In genomic region chr10:69720452-69720851, GRCm38 (mm10) we compare ENCODE assay signal across 8 mouse cellular contexts.
DNase-seq lines count a peak whose midpoint lies in the region; ATAC-seq and TF ChIP-seq lines count a peak whose summit lies in the region.
"Had no signal": no experiment of that assay in that cellular context is flagged by ENCODE, and none has a peak within 500 bp of the region (broad histone marks: within the 10 kb centered on the region; RNA-seq: fewer than 3 reads in every experiment).

No protein-coding gene starts in this region.

- DNase-seq in layer of hippocampus, adult 2 months (ENCODE audit: low spot score in 2 of 2) = no peak
- no peak for DNase-seq in layer of hippocampus, postnatal 14 days (ENCODE audit: low spot score in 2 of 2)
- DNase-seq in forebrain, embryonic 14.5 days (ENCODE audit: low spot score) = no peak
- DNase-seq in c-Kit-positive CD71-positive TER-119-positive erythroid progenitor cells, embryonic 14.5 days (ENCODE audit: low spot score) = no peak
- DNase-seq in ovary, postnatal 10 days (ENCODE audit: low spot score) = no peak

- H3K27ac ChIP-seq in layer of hippocampus, adult 2 months = peak overlapping the region; percentile 54
- peak overlapping the region; percentile 49; the same call in 1 of the 2 replicates for H3K27ac ChIP-seq in forebrain, embryonic 14.5 days (ENCODE audit: low read depth, low read length)
- no peak overlapping the region for H3K27ac ChIP-seq in kidney, embryonic 16.5 days (ENCODE audit: low read length)
- peak overlapping the region; percentile 86 for H3K27ac ChIP-seq in neural tube, embryonic 14.5 days (ENCODE audit: low read depth, low read length)
- H3K27ac ChIP-seq: lung, embryonic 15.5 days had no signal

- peaks cover 31% of the 10 kb centered on the region for H3K4me1 ChIP-seq in forebrain, embryonic 14.5 days (ENCODE audit: control insufficient read depth, insufficient read depth, low read length)
- peaks cover 21% of the 10 kb centered on the region for H3K4me1 ChIP-seq in kidney, embryonic 16.5 days (ENCODE audit: insufficient read depth, low read length)
- H3K4me1 ChIP-seq in neural tube, embryonic 14.5 days (ENCODE audit: control insufficient read depth, insufficient read depth, low read length) = peaks cover 49% of the 10 kb centered on the region

- H3K4me2 ChIP-seq in forebrain, embryonic 14.5 days (ENCODE audit: low read length) = peak overlapping the region; percentile 13; the same call in 1 of the 2 replicates
- H3K4me2 ChIP-seq in kidney, embryonic 16.5 days (replicated peaks; ENCODE audit: low read depth, low read length) = 0 out of 2 replicates have a peak overlapping the region, but pooled peaks have one; percentile 6
- peak overlapping the region; percentile 27; the same call in 1 of the 2 replicates for H3K4me2 ChIP-seq in neural tube, embryonic 14.5 days (ENCODE audit: low read depth, low read length)
- H3K4me2 ChIP-seq: lung, embryonic 15.5 days had no signal

- H3K36me3 ChIP-seq in forebrain, embryonic 14.5 days (ENCODE audit: control insufficient read depth, insufficient read depth, low read length) = no peaks in the 10 kb centered on the region
- no peaks in the 10 kb centered on the region for H3K36me3 ChIP-seq in kidney, embryonic 16.5 days (ENCODE audit: insufficient read depth, low read length)
- no peaks in the 10 kb centered on the region for H3K36me3 ChIP-seq in neural tube, embryonic 14.5 days (ENCODE audit: control insufficient read depth, insufficient read depth, low read length)
- H3K36me3 ChIP-seq: lung, embryonic 15.5 days had no signal

- H3K9me3 ChIP-seq in forebrain, embryonic 14.5 days (replicated peaks; ENCODE audit: control insufficient read depth, low read length) = no peaks in the 10 kb centered on the region
- 0 out of 2 replicates have a peak, but pooled peaks cover 4% of the 10 kb centered on the region for H3K9me3 ChIP-seq in kidney, embryonic 16.5 days (ENCODE audit: low read length)
- no peaks in the 10 kb centered on the region for H3K9me3 ChIP-seq in neural tube, embryonic 14.5 days (ENCODE audit: control insufficient read depth, low read length)
- H3K9me3 ChIP-seq: lung, embryonic 15.5 days had no signal

- no peak overlapping the region for H3K9ac ChIP-seq in forebrain, embryonic 14.5 days (ENCODE audit: low read length)
- no peak overlapping the region for H3K9ac ChIP-seq in kidney, embryonic 16.5 days (replicated peaks; ENCODE audit: low read length)
- no peak overlapping the region; the same call in 1 of the 2 replicates for H3K9ac ChIP-seq in neural tube, embryonic 14.5 days (replicated peaks; ENCODE audit: low read depth, low read length)
- H3K9ac ChIP-seq: lung, embryonic 15.5 days had no signal

- 35% methylated on average over 10 of the region's 10 CpGs for WGBS in forebrain, embryonic 14.5 days
- WGBS in kidney, embryonic 16.5 days = 41% methylated on average over 10 of the region's 10 CpGs
- WGBS in neural tube, embryonic 14.5 days = 17% methylated on average over 10 of the region's 10 CpGs

- no peak for ATAC-seq in forebrain, embryonic 14.5 days
- ATAC-seq in kidney, embryonic 16.5 days (ENCODE audit: low FRiP score, low TSS enrichment) = 0 out of 2 replicates have a peak, but pooled peaks have one; percentile 6
- ATAC-seq in neural tube, embryonic 14.5 days (ENCODE audit: low read depth) = peak; percentile 66

- peak overlapping the region; percentile 6; the same call in 1 of the 2 replicates for H3K4me3 ChIP-seq in layer of hippocampus, adult 2 months
- H3K4me3 ChIP-seq in forebrain, embryonic 14.5 days (ENCODE audit: low read depth, low read length) = no peak overlapping the region
- H3K4me3 ChIP-seq in kidney, embryonic 16.5 days (ENCODE audit: low read length) = no peak overlapping the region
- H3K4me3 ChIP-seq in neural tube, embryonic 14.5 days (ENCODE audit: low read depth, low read length) = no peak overlapping the region
- H3K4me3 ChIP-seq: lung, embryonic 15.5 days had no signal

- H3K27me3 ChIP-seq in forebrain, embryonic 14.5 days (replicated peaks; ENCODE audit: control insufficient read depth, insufficient read depth, low read length) = no peaks in the 10 kb centered on the region
- H3K27me3 ChIP-seq in kidney, embryonic 16.5 days (ENCODE audit: insufficient read depth, low read length) = no peaks in the 10 kb centered on the region
- no peaks in the 10 kb centered on the region for H3K27me3 ChIP-seq in neural tube, embryonic 14.5 days (ENCODE audit: control insufficient read depth, insufficient read depth, low read length)
- H3K27me3 ChIP-seq: lung, embryonic 15.5 days had no signal

- TF ChIP-seq CTCF in layer of hippocampus, adult 2 months (conservative IDR thresholded peaks at IDR 0.05) = no peak
